Comparison of ENCODE assay signal across 48 mouse cellular contexts in genomic region chr5:97456816-97457215, GRCm38 (mm10). TPM values are rescaled to one million over a fixed set of nuclear protein-coding genes. Genes with fewer than 3 reads are reported as not detected.
"Had no signal": no experiment of that assay in that cellular context is flagged by ENCODE, and none has a peak within 500 bp of the region (broad histone marks: within the 10 kb centered on the region; RNA-seq: fewer than 3 reads in every experiment).

Gene Gk2, minus strand, starts transcription at chr5:97457021.

- H3K27me3 ChIP-seq: heart, embryonic 12.5 days; heart, embryonic 13.5 days; heart, embryonic 15.5 days; hindbrain, embryonic 12.5 days; hindbrain, embryonic 13.5 days; hindbrain, embryonic 15.5 days; intestine, embryonic 15.5 days; kidney, embryonic 15.5 days had no signal

- H3K27ac ChIP-seq: heart, embryonic 10.5 days; heart, embryonic 13.5 days; heart, embryonic 15.5 days; hindbrain, embryonic 10.5 days; hindbrain, embryonic 12.5 days; hindbrain, embryonic 13.5 days; hindbrain, embryonic 14.5 days; hindbrain, embryonic 15.5 days; hindbrain, postnatal 0 days; intestine, embryonic 15.5 days; kidney, embryonic 15.5 days; kidney, postnatal 0 days; layer of hippocampus, adult 2 months had no signal

- H3K4me3 ChIP-seq: heart, embryonic 10.5 days; heart, embryonic 12.5 days; heart, embryonic 13.5 days; heart, embryonic 15.5 days; hindbrain, embryonic 10.5 days; hindbrain, embryonic 12.5 days; hindbrain, embryonic 13.5 days; hindbrain, embryonic 15.5 days; intestine, embryonic 15.5 days; kidney, embryonic 15.5 days; layer of hippocampus, adult 2 months had no signal

- H3K4me1 ChIP-seq: heart, embryonic 10.5 days; heart, embryonic 12.5 days; heart, embryonic 13.5 days; heart, embryonic 15.5 days; hindbrain, embryonic 10.5 days; hindbrain, embryonic 12.5 days; hindbrain, embryonic 13.5 days; hindbrain, embryonic 15.5 days; intestine, embryonic 15.5 days; kidney, embryonic 15.5 days had no signal

- DNase-seq: heart, postnatal 10 days; heart, postnatal 14 days; heart, postnatal 36 days; heart, postnatal 4 days; kidney, adult 11 months; kidney, adult 18-20 months; kidney, adult 2 months; kidney, adult 8-10 months; kidney, adult 9 months; kidney, postnatal 10 days; kidney, postnatal 14 days; kidney, postnatal 25 days; kidney, postnatal 36 days; kidney, postnatal 4 days; layer of hippocampus, adult 9-11 months; layer of hippocampus, postnatal 36 days had no signal

- H3K36me3 ChIP-seq: heart, embryonic 10.5 days; heart, embryonic 12.5 days; heart, embryonic 13.5 days; heart, embryonic 15.5 days; hindbrain, embryonic 10.5 days; hindbrain, embryonic 12.5 days; hindbrain, embryonic 13.5 days; hindbrain, embryonic 15.5 days; intestine, embryonic 15.5 days; kidney, embryonic 15.5 days had no signal

RNA-seq across cellular contexts. Expression of gene Gk2, which starts in this region (rescaled TPM):
- total RNA-seq: heart, postnatal 10 days; heart, postnatal 14 days; heart, postnatal 25 days; heart, postnatal 36 days; heart, postnatal 4 days; hematopoietic stem cell, adult 5-6 weeks; hindbrain, postnatal 0 days; layer of hippocampus, adult 18-20 months; layer of hippocampus, adult 2 months; layer of hippocampus, adult 8-10 months; layer of hippocampus, postnatal 10 days; layer of hippocampus, postnatal 14 days; layer of hippocampus, postnatal 25 days; layer of hippocampus, postnatal 36 days had no signal
- polyA plus RNA-seq: heart, embryonic 10.5 days; heart, embryonic 11.5 days; heart, embryonic 12.5 days; heart, embryonic 13.5 days; heart, embryonic 14.5 days; heart, embryonic 15.5 days; heart, embryonic 16.5 days; heart, postnatal 0 days; hindbrain, embryonic 10.5 days; hindbrain, embryonic 11.5 days; hindbrain, embryonic 12.5 days; hindbrain, embryonic 13.5 days; hindbrain, embryonic 14.5 days; hindbrain, embryonic 15.5 days; hindbrain, embryonic 16.5 days; hindbrain, postnatal 0 days; intestine, embryonic 15.5 days; intestine, embryonic 16.5 days; intestine, postnatal 0 days; kidney, embryonic 14.5 days; kidney, embryonic 15.5 days; kidney, embryonic 16.5 days; kidney, postnatal 0 days; large intestine, adult 2 months had no signal
